ENCODE assay signal across 26 mouse cellular contexts in the genomic region with DNA sequence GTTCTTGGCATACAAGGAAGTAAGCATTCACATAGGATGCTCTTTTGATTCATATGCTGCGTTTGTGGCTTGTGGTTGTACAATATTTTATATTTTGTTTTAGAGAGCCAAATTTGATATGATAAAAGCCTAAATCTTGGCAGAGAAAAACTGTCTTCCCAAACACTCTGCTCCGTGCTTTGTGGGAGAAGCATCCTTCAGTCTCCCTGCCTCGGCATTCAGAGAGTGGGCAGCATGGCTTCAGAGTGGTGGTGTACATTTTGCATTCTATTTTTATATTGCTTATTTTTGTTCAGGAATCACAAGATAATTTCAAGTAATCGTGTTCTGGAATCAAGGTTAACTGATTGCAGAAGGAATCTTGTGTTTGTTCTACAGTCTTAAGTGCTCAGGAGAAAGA. TPM values are rescaled to one million over a fixed set of nuclear protein-coding genes. Genes with fewer than 3 reads are reported as not detected.
DNase-seq lines count a peak whose midpoint lies in the region; ATAC-seq and TF ChIP-seq lines count a peak whose summit lies in the region.
"Had no signal": no experiment of that assay in that cellular context is flagged by ENCODE, and none has a peak within 500 bp of the region (broad histone marks: within the 10 kb centered on the region; RNA-seq: fewer than 3 reads in every experiment).

No protein-coding gene starts in this region.

- no peak overlapping the region for H3K4me3 ChIP-seq in heart, embryonic 11.5 days (ENCODE audit: low read depth, low read length)
- H3K4me3 ChIP-seq in heart, embryonic 10.5 days = no peak overlapping the region
- H3K4me3 ChIP-seq in heart, embryonic 14.5 days (ENCODE audit: control insufficient read depth in 1 of 2, insufficient read depth in 1 of 2, low read depth in 1 of 2, low read length in 2 of 2) = peak overlapping the region; percentile 11 to 61; a peak in 2 of 4 replicates
- peak overlapping the region; percentile 60; the same call in 1 of the 2 replicates for H3K4me3 ChIP-seq in heart, postnatal 0 days (ENCODE audit: low read depth, low read length)
- no peak overlapping the region for H3K4me3 ChIP-seq in cerebellum, adult 2 months (replicated peaks; ENCODE audit: insufficient read depth, low read depth, low read length)
- H3K4me3 ChIP-seq: forebrain, embryonic 10.5 days; forebrain, embryonic 13.5 days had no signal

- H3K4me2 ChIP-seq in heart, embryonic 11.5 days = peak overlapping the region; percentile 69
- H3K4me2 ChIP-seq in heart, embryonic 14.5 days (ENCODE audit: low read length) = peak overlapping the region; percentile 73
- H3K4me2 ChIP-seq in heart, postnatal 0 days (ENCODE audit: low read depth, low read length) = peak overlapping the region; percentile 66
- H3K4me2 ChIP-seq: forebrain, embryonic 13.5 days; hindbrain, embryonic 14.5 days had no signal

- no peak for TF ChIP-seq CTCF in heart, postnatal 0 days (IDR thresholded peaks at IDR 0.05; ENCODE audit: low read depth)
- TF ChIP-seq CTCF in cerebellum, adult 2 months (IDR thresholded peaks at IDR 0.05; ENCODE audit: borderline replicate concordance, insufficient read depth, low read depth, low read length) = no peak

- H3K9me3 ChIP-seq in heart, embryonic 11.5 days (replicated peaks; ENCODE audit: control insufficient read depth, low read length) = no peaks in the 10 kb centered on the region
- H3K9me3 ChIP-seq in heart, embryonic 10.5 days = no peaks in the 10 kb centered on the region
- no peaks in the 10 kb centered on the region for H3K9me3 ChIP-seq in heart, embryonic 14.5 days (ENCODE audit: control insufficient read depth, low read length)
- H3K9me3 ChIP-seq in heart, postnatal 0 days (replicated peaks; ENCODE audit: control insufficient read depth, low read length) = no peaks in the 10 kb centered on the region
- H3K9me3 ChIP-seq: forebrain, embryonic 10.5 days; forebrain, embryonic 13.5 days had no signal

- H3K9ac ChIP-seq in heart, embryonic 11.5 days (ENCODE audit: low read depth, low read length) = no peak overlapping the region
- peak overlapping the region; percentile 91 for H3K9ac ChIP-seq in heart, embryonic 14.5 days (ENCODE audit: low read length)
- H3K9ac ChIP-seq in heart, postnatal 0 days (replicated peaks; ENCODE audit: low read depth, low read length) = 0 out of 2 replicates have a peak overlapping the region, but pooled peaks have one; percentile 23
- H3K9ac ChIP-seq: forebrain, embryonic 13.5 days; hindbrain, embryonic 14.5 days had no signal

- TF ChIP-seq EP300 in heart, postnatal 0 days (IDR thresholded peaks at IDR 0.05; ENCODE audit: low read depth) = no peak

- no peak for ATAC-seq in heart, embryonic 11.5 days (replicated peaks; ENCODE audit: insufficient number of reproducible peaks, low FRiP score, low TSS enrichment)
- no peak for ATAC-seq in heart, embryonic 14.5 days (ENCODE audit: insufficient number of reproducible peaks, insufficient read depth, low FRiP score, low read depth)
- no peak for ATAC-seq in heart, postnatal 0 days (ENCODE audit: insufficient read depth, low read depth)
- ATAC-seq: CD4-positive, CD25-positive, alpha-beta regulatory T cell, adult 4 months; forebrain, embryonic 13.5 days; forebrain, embryonic 16.5 days; intestine, postnatal 0 days had no signal

- WGBS in heart, embryonic 11.5 days (ENCODE audit: insufficient replicate concordance) = 75% methylated on average over 4 of the region's 4 CpGs
- WGBS in heart, embryonic 10.5 days = 85% methylated on average over 4 of the region's 4 CpGs
- 54% methylated on average over 4 of the region's 4 CpGs for WGBS in heart, embryonic 14.5 days
- 40% methylated on average over 4 of the region's 4 CpGs for WGBS in heart, postnatal 0 days
- 97% methylated on average over 4 of the region's 4 CpGs for WGBS in cerebellum, adult 2 months

- no peaks in the 10 kb centered on the region for H3K27me3 ChIP-seq in heart, embryonic 11.5 days (ENCODE audit: control insufficient read depth, insufficient read depth, low read length)
- no peaks in the 10 kb centered on the region for H3K27me3 ChIP-seq in heart, embryonic 10.5 days (ENCODE audit: insufficient read depth, poor library complexity, severe bottlenecking)
- H3K27me3 ChIP-seq in heart, embryonic 14.5 days (ENCODE audit: control insufficient read depth, insufficient read depth, low read length) = no peaks in the 10 kb centered on the region
- no peaks in the 10 kb centered on the region for H3K27me3 ChIP-seq in heart, postnatal 0 days (ENCODE audit: control insufficient read depth, insufficient read depth, low read length)
- H3K27me3 ChIP-seq in cerebellum, adult 2 months (ENCODE audit: control insufficient read depth, insufficient read depth, low read length) = no peaks in the 10 kb centered on the region
- H3K27me3 ChIP-seq: forebrain, embryonic 13.5 days had no signal

- H3K36me3 ChIP-seq in heart, embryonic 11.5 days (ENCODE audit: control insufficient read depth, insufficient read depth, low read length) = 0 out of 2 replicates have a peak, but pooled peaks cover 3% of the 10 kb centered on the region
- peaks cover 32% of the 10 kb centered on the region for H3K36me3 ChIP-seq in heart, embryonic 10.5 days
- peaks cover 61% of the 10 kb centered on the region for H3K36me3 ChIP-seq in heart, embryonic 14.5 days (ENCODE audit: control insufficient read depth, insufficient read depth, low read length)
- H3K36me3 ChIP-seq in heart, postnatal 0 days (replicated peaks; ENCODE audit: control insufficient read depth, insufficient read depth, low read length) = peaks cover 40% of the 10 kb centered on the region

- peaks cover 36% of the 10 kb centered on the region for H3K4me1 ChIP-seq in heart, embryonic 11.5 days (ENCODE audit: control insufficient read depth, insufficient read depth, low read length)
- H3K4me1 ChIP-seq in heart, embryonic 10.5 days = peaks cover 51% of the 10 kb centered on the region
- H3K4me1 ChIP-seq in heart, embryonic 14.5 days (ENCODE audit: control insufficient read depth in 2 of 2, insufficient read depth in 2 of 2, low read length in 2 of 2) = peaks cover 17 to 46% of the 10 kb centered on the region in 2 experiments
- H3K4me1 ChIP-seq in heart, postnatal 0 days (ENCODE audit: control insufficient read depth, insufficient read depth) = peaks cover 32% of the 10 kb centered on the region
- H3K4me1 ChIP-seq in cerebellum, adult 2 months (ENCODE audit: control insufficient read depth, insufficient read depth, low read length) = no peaks in the 10 kb centered on the region
- H3K4me1 ChIP-seq: forebrain, embryonic 10.5 days; forebrain, embryonic 13.5 days had no signal

- H3K27ac ChIP-seq in heart, embryonic 11.5 days (ENCODE audit: low read depth, low read length) = no peak overlapping the region
- no peak overlapping the region for H3K27ac ChIP-seq in heart, embryonic 10.5 days
- H3K27ac ChIP-seq in heart, embryonic 14.5 days (replicated peaks in 1 of 2; ENCODE audit: control insufficient read depth in 1 of 2, insufficient read depth in 1 of 2, low read depth in 2 of 2, low read length in 2 of 2) = peak overlapping the region; percentile 40 to 99
- peak overlapping the region; percentile 64; the same call in 1 of the 2 replicates for H3K27ac ChIP-seq in heart, postnatal 0 days (ENCODE audit: low read depth)
- no peak overlapping the region for H3K27ac ChIP-seq in cerebellum, adult 2 months (ENCODE audit: insufficient read depth, low read length)
- H3K27ac ChIP-seq: forebrain, embryonic 10.5 days; forebrain, embryonic 13.5 days; hindbrain, embryonic 14.5 days had no signal

- no peak for DNase-seq in heart, embryonic 10.5 days (ENCODE audit: low spot score)
- no peak for DNase-seq in heart, postnatal 4 days
- no peak for DNase-seq in heart, postnatal 0 days (ENCODE audit: low spot score)
- no peak for DNase-seq in heart, adult 9 months (ENCODE audit: low spot score in 2 of 2)
- peak; percentile 48 for DNase-seq in telencephalon, adult 2 months (ENCODE audit: low read depth, low spot score)
- DNase-seq in cerebellum, adult 2 months = no peak
- DNase-seq: adrenal gland, adult 2 months; adrenal gland, postnatal 14 days; cerebellum, adult 11-12 months; cerebellum, adult 9-10 months; cerebellum, postnatal 14 days; gastrocnemius, postnatal 25 days; kidney, adult 2 months had no signal

- no peak for TF ChIP-seq POLR2A in cerebellum, adult 2 months (IDR thresholded peaks at IDR 0.05; ENCODE audit: borderline replicate concordance, insufficient read depth, low read length)

RNA-seq across cellular contexts. Expression of a gene that starts 4.7 kb away (rescaled TPM):
- 38.8 and 44.0 TPM in 2 replicates for polyA plus RNA-seq in heart, embryonic 11.5 days (2014; fragmentation: Nextera tagmentation; extraction: Ambion mirVana)
- polyA plus RNA-seq in heart, embryonic 10.5 days (2016; fragmentation: Nextera tagmentation; extraction: Ambion mirVana) = 31.3 and 57.0 TPM in 2 replicates
- polyA plus RNA-seq in heart, embryonic 14.5 days (2014; fragmentation: Nextera tagmentation; extraction: Ambion mirVana) = 60.9 and 68.3 TPM in 2 replicates
- total RNA-seq in heart, postnatal 4 days (2021) = 100 to 1,000 TPM; 233 to 249 TPM
- total RNA-seq in heart, postnatal 0 days (2014; rRNA removed; ENCODE audit: low replicate concordance) = 120 and 159 TPM in 2 replicates
- polyA plus RNA-seq in heart, postnatal 0 days (2015; fragmentation: Nextera tagmentation; extraction: Ambion mirVana) = 46.5 and 51.3 TPM in 2 replicates
- polyA plus RNA-seq in cerebellum, adult 2 months (2012; rRNA removed) = 16.7 and 17.8 TPM in 2 replicates
- polyA plus RNA-seq: C2C12 had no signal

RNA-seq across cellular contexts. Expression of a gene that starts 16.4 kb away (rescaled TPM):
- 6.6 and 6.9 TPM in 2 replicates for polyA plus RNA-seq in heart, embryonic 11.5 days (2014; fragmentation: Nextera tagmentation; extraction: Ambion mirVana)
- polyA plus RNA-seq in heart, embryonic 10.5 days (2016; fragmentation: Nextera tagmentation; extraction: Ambion mirVana) = 8.1 and 10.4 TPM in 2 replicates
- polyA plus RNA-seq in heart, embryonic 14.5 days (2014; fragmentation: Nextera tagmentation; extraction: Ambion mirVana) = 8.6 and 8.9 TPM in 2 replicates
- 1 to 10 TPM; 4.4 to 4.5 TPM for total RNA-seq in heart, postnatal 4 days (2021)
- total RNA-seq in heart, postnatal 0 days (2014; rRNA removed; ENCODE audit: low replicate concordance) = 8.8 and 12.4 TPM in 2 replicates
- polyA plus RNA-seq in heart, postnatal 0 days (2015; fragmentation: Nextera tagmentation; extraction: Ambion mirVana) = 9.9 and 11.4 TPM in 2 replicates
- 22.7 and 25.3 TPM in 2 replicates for polyA plus RNA-seq in cerebellum, adult 2 months (2012; rRNA removed)

RNA-seq across cellular contexts. Expression of a gene that starts 44.8 kb away (rescaled TPM):
- not detected in 2 replicates for polyA plus RNA-seq in heart, embryonic 11.5 days (2014; fragmentation: Nextera tagmentation; extraction: Ambion mirVana)
- polyA plus RNA-seq in heart, embryonic 10.5 days (2016; fragmentation: Nextera tagmentation; extraction: Ambion mirVana) = not detected in 2 replicates
- not detected in 2 replicates for polyA plus RNA-seq in heart, embryonic 14.5 days (2014; fragmentation: Nextera tagmentation; extraction: Ambion mirVana)
- not detected for total RNA-seq in heart, postnatal 4 days (2021)
- not detected in 2 replicates for total RNA-seq in heart, postnatal 0 days (2014; rRNA removed; ENCODE audit: low replicate concordance)
- polyA plus RNA-seq in heart, postnatal 0 days (2015; fragmentation: Nextera tagmentation; extraction: Ambion mirVana) = not detected in 2 replicates
- 3.2 and 3.6 TPM in 2 replicates for polyA plus RNA-seq in cerebellum, adult 2 months (2012; rRNA removed)
- total RNA-seq: adrenal gland, adult 2 months; adrenal gland, postnatal 14 days; heart, postnatal 25 days had no signal
- polyA plus RNA-seq: C2C12; embryonic facial prominence, embryonic 11.5 days; forebrain, embryonic 10.5 days; intestine, embryonic 14.5 days; kidney, embryonic 14.5 days had no signal

Comparison
In these comparisons a context has a peak if more than half of its experiments do, and no peak if none do; other contexts are left out.
1. H3K27ac ChIP-seq: peak in heart, embryonic 14.5 days (2 of 2) and heart, postnatal 0 days (single experiment); none in heart, embryonic 11.5 days (single experiment), heart, embryonic 10.5 days (single experiment) and cerebellum, adult 2 months (single experiment).
2. H3K4me3 ChIP-seq: peak in heart, embryonic 14.5 days (2 of 2) and heart, postnatal 0 days (single experiment); none in heart, embryonic 11.5 days (single experiment), heart, embryonic 10.5 days (single experiment) and cerebellum, adult 2 months (single experiment).
3. Peak in every context shown above with its lines, with median percentiles within 50 percentile points of each other: H3K4me2 ChIP-seq.